Mouse (Mus musculus) 3134 (cell line): ENCODE data around the gene Trpc7.

Source experiments
- DNase-seq: peaks from one replicate; pipeline ENCODE4 v3.0.0-alpha.2; 2011; ENCODE audit warnings: low spot score; ENCODE audit not compliant: insufficient read length; ENCODE audit errors: extremely low read depth

Gene Trpc7

DNA sequence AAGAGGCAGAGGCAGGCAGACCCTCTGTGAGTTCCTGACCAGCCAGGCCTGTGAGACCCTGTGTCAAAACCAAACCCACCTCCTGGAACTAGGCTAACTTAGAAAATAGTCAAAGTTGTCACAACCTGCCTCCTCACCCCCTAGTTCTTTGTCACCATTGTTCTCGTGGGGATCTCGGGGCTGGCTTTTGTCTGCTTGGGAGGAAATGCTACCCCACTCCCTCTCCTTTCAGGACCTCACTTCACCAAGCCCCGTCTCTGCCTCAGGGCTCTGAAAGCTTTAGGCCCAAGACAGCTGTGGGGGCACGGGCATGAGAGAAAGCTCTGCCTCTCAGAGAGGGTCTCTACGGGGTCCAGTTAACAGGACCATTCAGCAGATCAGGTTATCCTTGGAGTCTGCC, 144.0 kb downstream of the Trpc7 start:
- no peak for DNase-seq

DNA sequence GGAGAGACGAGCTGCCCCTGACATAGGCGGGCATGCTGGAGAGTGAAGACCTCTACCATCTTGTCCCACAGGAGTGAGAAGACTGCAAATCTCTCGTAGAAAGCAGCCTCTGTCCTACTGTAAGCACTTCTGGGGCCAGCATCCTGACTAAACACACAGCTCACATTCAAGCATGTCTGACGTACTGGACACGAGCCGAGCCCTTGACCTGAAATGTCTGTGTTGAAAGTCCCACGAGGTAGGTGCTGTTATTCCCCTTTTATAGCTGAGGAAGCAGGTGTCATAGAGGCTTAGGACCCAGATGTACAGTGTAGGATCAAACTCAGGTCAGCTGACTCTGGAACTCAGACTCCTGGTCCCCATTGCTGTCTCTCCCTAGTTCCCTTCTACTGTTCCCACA, 146.4 kb downstream of the Trpc7 start:
- DNase-seq, result no peak

DNA sequence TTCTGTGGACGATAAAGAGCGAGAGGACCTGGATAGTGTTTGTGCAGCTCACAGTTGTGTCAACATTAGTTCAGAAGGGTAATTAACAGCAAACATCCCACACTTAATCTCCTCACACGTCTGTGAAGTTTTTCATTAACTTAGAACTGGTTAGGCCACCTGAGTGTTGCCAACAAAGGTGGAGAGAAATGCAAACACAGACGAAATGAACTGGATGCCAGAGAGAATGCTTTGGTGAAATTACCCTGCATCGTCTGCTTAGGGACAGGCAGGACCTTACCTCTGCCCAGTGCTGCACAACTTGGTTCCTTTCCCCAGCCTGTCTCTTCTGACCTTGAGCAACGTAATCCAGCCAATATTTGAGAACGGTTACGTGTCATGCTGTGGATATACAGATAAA, 148.2 kb downstream of the Trpc7 start:
- DNase-seq, result no peak

DNA sequence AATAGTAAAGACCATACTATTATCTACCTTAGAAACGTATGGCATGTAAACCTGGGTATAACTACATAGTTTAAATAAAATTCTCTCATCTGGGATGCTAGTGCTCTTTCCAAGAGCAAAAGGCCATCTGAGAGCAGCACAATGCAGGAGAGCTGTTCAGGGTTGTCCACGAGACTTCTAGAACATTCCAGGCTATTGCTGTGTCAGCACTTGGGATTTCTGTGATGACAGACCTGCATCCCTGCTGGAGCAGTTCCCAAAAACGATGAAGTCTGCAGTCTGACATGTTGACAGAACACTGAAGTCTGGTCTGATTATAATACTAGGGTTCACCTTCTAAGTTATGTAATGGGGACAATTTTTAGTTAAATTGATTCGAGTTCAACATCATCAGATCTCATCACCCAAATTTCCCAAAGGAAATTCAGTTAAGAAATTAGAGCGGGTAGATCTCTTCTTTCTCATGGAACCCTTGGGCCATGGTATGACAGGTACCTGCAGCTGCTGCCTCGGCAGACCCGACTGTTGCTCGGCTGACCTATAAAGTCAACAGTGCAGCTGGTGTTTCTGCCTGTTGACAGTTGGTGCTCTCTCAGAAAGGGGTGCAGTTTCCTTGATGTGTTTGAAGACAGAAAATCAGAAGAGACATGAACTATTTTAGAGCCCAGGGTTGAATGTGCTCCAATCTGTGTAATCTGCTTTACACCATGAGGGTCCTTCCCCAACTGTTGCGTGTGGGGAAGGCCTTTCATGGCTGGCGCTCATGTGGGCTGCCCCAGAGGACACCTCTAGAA, 148.9 kb downstream of the Trpc7 start:
- no peak for DNase-seq

DNA sequence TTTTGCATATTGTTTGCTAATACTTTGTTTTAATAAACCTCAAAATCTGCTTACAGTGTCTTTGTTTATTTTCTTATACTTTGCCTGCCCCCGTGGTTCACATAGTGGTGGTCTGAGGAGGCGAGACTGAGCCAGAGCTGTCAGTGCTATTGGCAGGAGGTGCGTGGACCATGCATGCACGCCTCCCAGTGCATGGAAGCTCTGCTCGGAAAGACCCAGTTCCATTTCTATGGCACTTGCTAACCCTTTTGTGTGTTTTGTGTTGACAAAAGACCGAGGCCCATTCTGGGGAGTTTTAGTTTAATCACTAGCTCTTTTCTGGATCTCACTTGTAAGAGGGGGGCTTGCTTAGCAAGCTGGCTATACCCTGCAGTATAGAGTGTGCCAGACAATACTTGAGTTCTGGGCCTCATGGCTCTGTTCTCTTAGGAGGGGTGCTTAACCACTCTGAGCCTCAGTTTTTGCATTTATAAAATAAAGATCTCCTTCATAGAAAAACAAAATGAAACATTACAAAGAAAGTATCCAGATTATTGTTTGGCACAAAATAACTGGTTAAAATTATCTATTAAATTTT, 153.4 kb downstream of the Trpc7 start:
- DNase-seq, result no peak

DNA sequence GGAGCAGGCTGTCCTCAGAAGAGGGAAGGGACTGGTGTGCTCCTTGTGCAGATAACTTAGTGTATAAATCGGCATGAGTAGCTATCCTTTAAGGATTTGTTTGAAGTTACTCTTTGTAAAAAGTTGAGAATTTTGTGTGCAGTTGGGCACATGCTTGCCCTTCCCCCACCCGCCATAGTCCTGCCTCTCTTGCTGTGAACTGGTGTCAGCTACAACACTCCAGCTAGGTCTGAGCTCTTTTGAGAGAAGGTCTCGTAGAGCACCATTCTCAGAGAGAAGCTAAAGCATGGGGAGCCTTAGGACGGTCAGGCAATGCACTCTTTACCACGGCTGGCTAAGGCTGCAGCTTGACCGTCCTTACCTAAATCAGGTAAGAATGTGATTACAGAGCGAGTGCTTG, 154.1 kb downstream of the Trpc7 start:
- no peak for DNase-seq

DNA sequence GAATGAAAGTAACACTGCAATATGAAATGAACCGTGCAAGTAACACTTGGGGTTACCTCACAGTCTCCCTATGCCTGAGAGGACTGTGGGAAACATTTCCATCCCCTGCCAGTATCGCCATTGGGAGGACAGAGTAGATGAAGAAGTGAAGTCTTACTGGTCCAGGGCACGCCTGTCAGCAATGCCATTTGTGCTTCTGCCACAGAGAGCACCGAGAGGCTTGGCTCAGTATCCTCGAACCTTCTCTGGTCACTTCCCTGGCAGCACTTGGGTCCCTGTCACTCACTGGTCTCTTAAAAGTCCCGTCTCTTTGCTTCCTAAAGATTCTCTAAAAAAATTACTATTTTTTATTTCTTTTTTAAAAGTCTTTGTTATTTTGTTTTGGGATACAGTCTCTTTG, 155.3 kb downstream of the Trpc7 start:
- DNase-seq, result no peak

DNA sequence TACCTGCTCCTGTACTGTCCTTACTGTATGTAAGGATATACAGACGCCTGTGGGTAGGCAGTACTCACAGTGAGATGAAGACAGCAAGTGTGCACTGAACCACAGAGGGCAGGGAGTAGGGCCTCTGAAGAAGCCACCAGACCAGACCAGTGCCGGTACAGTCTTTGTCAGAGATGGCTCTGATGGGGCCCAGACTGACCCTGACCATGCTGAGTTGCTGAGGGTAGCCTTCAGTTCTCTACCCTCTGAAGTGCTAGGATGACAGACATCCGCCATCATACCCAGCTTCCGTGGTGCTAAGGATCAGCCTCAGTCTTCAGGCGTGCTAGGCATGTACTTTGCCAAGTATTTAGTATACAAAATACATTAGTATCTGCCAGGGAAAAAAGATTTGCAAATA, 156.2 kb downstream of the Trpc7 start:
- no peak for DNase-seq

DNA sequence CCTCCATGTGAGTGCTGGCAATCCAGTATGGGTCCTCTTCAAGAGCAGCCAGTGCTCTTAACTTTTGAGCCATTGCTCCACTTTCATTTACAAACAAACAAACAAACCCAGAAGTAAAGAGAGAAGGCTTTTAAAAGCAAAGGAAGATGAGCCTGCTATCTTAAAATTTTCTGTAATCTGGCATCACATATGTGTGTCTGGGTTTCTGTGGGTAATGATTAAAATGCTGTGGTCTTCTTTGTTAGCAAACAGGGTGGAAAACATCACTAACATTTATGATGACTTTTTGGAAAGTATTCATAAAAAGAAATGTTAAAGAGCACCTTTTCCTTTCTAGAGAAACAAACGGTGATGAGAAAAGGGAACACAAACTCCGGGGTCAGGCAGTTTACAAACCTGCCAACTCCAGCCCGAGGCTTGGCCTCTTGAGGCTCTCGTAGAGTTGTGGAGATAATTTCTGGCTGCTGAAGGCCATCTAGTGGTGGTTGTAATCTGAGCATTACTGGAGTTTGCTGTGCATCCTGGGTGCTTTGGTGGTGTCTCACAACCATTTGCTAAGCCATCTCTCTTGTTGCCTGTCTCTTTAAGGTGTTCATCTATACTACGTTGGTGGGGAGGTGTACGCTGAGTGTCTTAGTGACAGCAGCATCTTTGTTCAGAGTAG, 160.4 kb downstream of the Trpc7 start:
- DNase-seq, result no peak

DNA sequence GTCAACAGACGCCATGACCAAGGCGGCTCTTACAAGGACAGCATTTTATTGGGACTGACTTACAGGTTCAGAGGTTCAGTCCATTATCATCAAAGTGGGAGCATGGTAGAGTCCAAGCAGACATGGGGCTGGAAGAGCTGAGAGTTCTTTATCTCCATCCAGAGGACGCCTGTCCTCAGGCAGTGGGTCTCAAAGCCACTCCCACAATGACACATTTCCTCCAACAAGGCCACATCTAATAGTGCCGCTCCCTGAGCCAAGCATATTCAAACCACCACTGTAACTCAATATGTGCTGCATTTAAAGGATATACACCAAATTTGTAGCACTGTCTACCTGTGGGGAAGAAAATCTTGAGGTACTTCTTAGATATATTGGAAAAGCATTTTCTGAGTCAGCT, 161.2 kb downstream of the Trpc7 start:
- no peak for DNase-seq

DNA sequence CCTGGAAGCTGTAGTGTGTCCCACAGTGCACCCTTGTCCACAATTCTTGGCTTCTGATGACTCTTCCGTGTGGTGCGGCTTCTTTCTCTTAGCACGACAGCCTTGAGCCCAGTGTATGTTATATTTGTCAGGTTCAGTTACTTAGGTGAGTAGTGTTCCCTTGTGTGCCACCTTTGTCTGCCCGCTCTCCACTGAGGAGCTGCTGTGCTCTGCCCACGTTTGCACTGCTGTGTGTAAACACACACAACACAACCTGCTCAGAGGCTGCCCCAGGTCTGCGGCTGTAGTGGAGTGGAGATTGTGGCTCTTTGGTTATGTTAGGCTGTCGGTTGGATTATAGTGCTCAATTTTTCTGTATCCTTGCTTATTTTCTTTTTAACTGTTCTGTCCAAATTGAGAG, 166.7 kb downstream of the Trpc7 start:
- DNase-seq, result no peak

DNA sequence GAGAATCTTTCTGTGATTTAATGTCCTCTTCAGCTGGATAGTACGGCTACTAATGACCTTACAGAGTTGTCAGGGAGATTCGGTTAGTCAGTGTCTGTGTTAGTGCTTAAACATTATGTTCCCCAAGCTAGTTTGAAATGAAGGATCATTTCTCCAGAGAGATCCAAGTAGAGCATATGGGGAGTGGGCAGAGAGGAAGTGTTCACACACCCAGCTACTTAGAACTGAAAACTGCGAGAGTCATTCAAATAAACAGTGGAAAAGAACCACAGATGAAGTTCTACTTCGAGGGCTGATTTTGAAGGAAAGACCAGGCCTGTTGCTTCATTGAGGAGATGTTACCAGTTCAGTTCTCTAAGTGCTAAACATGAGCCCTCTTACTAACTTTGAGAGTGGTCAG, 169.2 kb downstream of the Trpc7 start:
- DNase-seq, result no peak
